Mouse (Mus musculus) thymus, adult 2 months (tissue): ENCODE results near the gene Chst11.

Source experiments
- CTCF ChIP-seq: fragments of 200-500 bp; IDR thresholded peaks from 2 replicates; pipeline ENCODE4 v1.5.1; 2012; ENCODE audit warnings: mild to moderate bottlenecking, control low read depth, low read length, moderate library complexity, borderline replicate concordance; ENCODE audit not compliant: control insufficient read depth, poor library complexity, insufficient read depth; ENCODE audit errors: extremely low read depth
- POLR2A ChIP-seq: fragments of 200-500 bp; IDR thresholded peaks from 2 replicates; pipeline ENCODE4 v1.6.1; 2012; ENCODE audit warnings: mild to moderate bottlenecking, low read length, control low read depth, moderate library complexity; ENCODE audit not compliant: control insufficient read depth, poor library complexity, insufficient read depth; ENCODE audit errors: extremely low read depth

DNA sequence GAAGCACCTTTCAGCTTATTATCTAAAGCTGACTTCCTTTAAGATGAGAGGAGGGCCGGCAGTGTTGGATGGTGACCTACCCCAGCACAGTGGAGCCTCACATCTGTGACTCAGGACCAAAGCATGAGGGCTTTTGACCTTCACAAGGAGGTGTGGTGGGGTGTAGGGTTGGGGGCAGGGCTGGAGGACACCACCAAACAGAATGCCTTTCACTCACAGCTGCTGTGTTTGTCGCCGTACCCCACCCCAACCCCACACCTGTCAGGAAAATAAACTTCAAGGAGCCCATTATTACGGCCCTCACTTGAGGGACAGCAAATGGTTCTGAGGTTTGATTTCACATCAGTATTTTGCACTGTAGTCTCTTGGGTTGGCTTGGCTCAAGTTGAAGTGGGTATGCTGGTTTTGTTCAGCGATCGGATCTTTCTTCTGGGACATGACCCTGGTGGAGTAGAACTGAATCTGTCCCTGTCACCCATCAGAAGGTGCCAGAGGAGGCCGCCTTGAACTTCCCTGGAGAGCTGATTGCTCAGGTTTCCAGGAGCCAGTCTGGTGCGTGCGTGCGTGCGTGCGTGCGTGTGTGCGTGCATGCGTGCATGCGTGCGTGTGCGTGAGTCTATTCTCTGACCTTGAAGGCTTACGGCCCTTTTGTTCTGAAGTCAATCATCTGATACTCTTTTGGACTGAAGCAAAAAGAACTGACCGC is 51.2 kb downstream of the Chst11 start:
- TF ChIP-seq CTCF: no peak
- TF ChIP-seq POLR2A: no peak
